Mouse (Mus musculus) erythroblast, embryonic 14.5 days (primary cell): ENCODE data around the gene Fer.

Source experiments
- GATA1 ChIP-seq: IDR thresholded peaks from 2 replicates; pipeline ENCODE4 v1.6.1; 2012; ENCODE audit warnings: low read length, inconsistent platforms, mixed read lengths
- TAL1 ChIP-seq: IDR thresholded peaks from 3 replicates; pipeline ENCODE4 v1.6.1; 2012; ENCODE audit warnings: low read length, inconsistent platforms, mixed read lengths

DNA sequence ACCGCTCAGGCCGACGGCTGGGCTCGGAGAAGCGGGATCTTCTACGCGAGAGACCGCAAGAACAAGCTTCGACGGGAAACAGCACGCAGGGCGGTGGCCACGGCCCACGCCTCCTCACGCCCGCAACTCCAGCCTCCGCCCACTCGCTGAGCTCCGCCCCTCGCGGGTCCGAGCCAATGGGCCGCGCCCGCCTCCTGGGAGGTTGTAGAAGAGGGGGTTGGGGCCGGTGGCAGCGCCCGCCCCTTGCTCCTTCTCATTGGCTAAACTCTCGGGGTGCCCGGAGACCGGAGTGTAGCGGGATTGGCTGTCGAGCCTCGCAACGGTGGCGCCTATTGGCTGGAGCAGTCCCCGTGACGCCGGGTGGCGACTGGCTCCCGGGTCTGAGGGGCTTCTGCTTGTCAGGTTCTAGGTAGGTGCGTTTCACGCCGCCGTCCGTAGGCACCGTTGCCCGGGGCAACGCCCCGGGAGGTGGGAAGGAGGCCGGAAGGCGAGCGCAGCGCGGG lies 836 bp downstream of the Fer start, which contains the start of gene A930002H24Rik:
- TF ChIP-seq GATA1, result no peak
- no peak for TF ChIP-seq TAL1
